Comparison of ENCODE assay signal across 8 mouse cellular contexts in genomic region chr16:22438441-22439373, GRCm38 (mm10). TPM values are rescaled to one million over a fixed set of nuclear protein-coding genes. Genes with fewer than 3 reads are reported as not detected.
DNase-seq lines count a peak whose midpoint lies in the region; ATAC-seq lines count a peak whose summit lies in the region.

No protein-coding gene starts in this region.

- under 1% methylated on average over 59 of the region's 59 CpGs for WGBS in embryonic facial prominence, embryonic 13.5 days
- WGBS in heart, embryonic 11.5 days (ENCODE audit: insufficient replicate concordance) = 1% methylated on average over 56 of the region's 59 CpGs
- under 1% methylated on average over 59 of the region's 59 CpGs for WGBS in kidney, embryonic 16.5 days
- under 1% methylated on average over 59 of the region's 59 CpGs for WGBS in liver, embryonic 11.5 days

- no peaks in the 10 kb centered on the region for H3K9me3 ChIP-seq in embryonic facial prominence, embryonic 13.5 days
- H3K9me3 ChIP-seq in heart, embryonic 11.5 days (replicated peaks; ENCODE audit: control insufficient read depth, low read length) = no peaks in the 10 kb centered on the region
- H3K9me3 ChIP-seq in kidney, embryonic 16.5 days (ENCODE audit: low read length) = no peaks in the 10 kb centered on the region
- no peaks in the 10 kb centered on the region for H3K9me3 ChIP-seq in liver, embryonic 11.5 days (ENCODE audit: control insufficient read depth, low read length)

- peak overlapping the region; percentile 83 for H3K9ac ChIP-seq in embryonic facial prominence, embryonic 13.5 days
- peak overlapping the region; percentile 73 for H3K9ac ChIP-seq in heart, embryonic 11.5 days (ENCODE audit: low read depth, low read length)
- H3K9ac ChIP-seq in kidney, embryonic 16.5 days (replicated peaks; ENCODE audit: low read length) = peak overlapping the region; percentile 86
- H3K9ac ChIP-seq in liver, embryonic 11.5 days (ENCODE audit: low read depth, low read length) = peak overlapping the region; percentile 73

- peaks cover 17% of the 10 kb centered on the region for H3K27me3 ChIP-seq in embryonic facial prominence, embryonic 13.5 days
- H3K27me3 ChIP-seq in heart, embryonic 11.5 days (ENCODE audit: control insufficient read depth, insufficient read depth, low read length) = no peaks in the 10 kb centered on the region
- H3K27me3 ChIP-seq in kidney, embryonic 16.5 days (ENCODE audit: insufficient read depth, low read length) = no peaks in the 10 kb centered on the region
- no peaks in the 10 kb centered on the region; the same call in 1 of the 2 replicates for H3K27me3 ChIP-seq in liver, embryonic 11.5 days (replicated peaks; ENCODE audit: control insufficient read depth, insufficient read depth, low read length)

- H3K27ac ChIP-seq in embryonic facial prominence, embryonic 13.5 days = peak overlapping the region; percentile 81
- peak overlapping the region; percentile 36; the same call in 1 of the 2 replicates for H3K27ac ChIP-seq in heart, embryonic 11.5 days (ENCODE audit: low read depth, low read length)
- peak overlapping the region; percentile 80 for H3K27ac ChIP-seq in kidney, embryonic 16.5 days (ENCODE audit: low read length)
- no peak overlapping the region; the same call in 1 of the 2 replicates for H3K27ac ChIP-seq in liver, embryonic 11.5 days (ENCODE audit: low read depth, low read length)

- H3K4me1 ChIP-seq in embryonic facial prominence, embryonic 13.5 days = peaks cover 36% of the 10 kb centered on the region
- peaks cover 23% of the 10 kb centered on the region for H3K4me1 ChIP-seq in heart, embryonic 11.5 days (ENCODE audit: control insufficient read depth, insufficient read depth, low read length)
- peaks cover 26% of the 10 kb centered on the region for H3K4me1 ChIP-seq in kidney, embryonic 16.5 days (ENCODE audit: insufficient read depth, low read length)
- peaks cover 10% of the 10 kb centered on the region; the same call in 1 of the 2 replicates for H3K4me1 ChIP-seq in liver, embryonic 11.5 days (replicated peaks; ENCODE audit: control insufficient read depth, insufficient read depth, low read length)

- peak overlapping the region; percentile 94 for H3K4me2 ChIP-seq in embryonic facial prominence, embryonic 13.5 days
- H3K4me2 ChIP-seq in heart, embryonic 11.5 days = peak overlapping the region; percentile 84
- peak overlapping the region; percentile 89 for H3K4me2 ChIP-seq in kidney, embryonic 16.5 days (replicated peaks; ENCODE audit: low read depth, low read length)
- peak overlapping the region; percentile 96 for H3K4me2 ChIP-seq in liver, embryonic 11.5 days

- DNase-seq in B cell, adult 2 months = peak; percentile 53 to 54
- peak; percentile 79 for DNase-seq in adrenal gland, postnatal 10 days
- peak; percentile 76 for DNase-seq in liver, embryonic 11.5 days (ENCODE audit: low spot score)
- peak; percentile 87 for DNase-seq in neural tube, embryonic 10.5 days (ENCODE audit: extremely low spot score, low spot score)
- peak; percentile 88 for DNase-seq in testis, postnatal 10 days (ENCODE audit: low spot score)

- peak; percentile 11 for ATAC-seq in embryonic facial prominence, embryonic 13.5 days (ENCODE audit: insufficient number of reproducible peaks, insufficient read depth, low FRiP score, low TSS enrichment, low read depth)
- ATAC-seq in heart, embryonic 11.5 days (replicated peaks; ENCODE audit: insufficient number of reproducible peaks, low FRiP score, low TSS enrichment) = peak; percentile 5
- peak; percentile 24 for ATAC-seq in kidney, embryonic 16.5 days (ENCODE audit: low FRiP score, low TSS enrichment)
- peak; percentile 16 for ATAC-seq in liver, embryonic 11.5 days (replicated peaks; ENCODE audit: low FRiP score)

- peak overlapping the region; percentile 79 for H3K4me3 ChIP-seq in embryonic facial prominence, embryonic 13.5 days
- H3K4me3 ChIP-seq in heart, embryonic 11.5 days (ENCODE audit: low read depth, low read length) = peak overlapping the region; percentile 66
- peak overlapping the region; percentile 85 for H3K4me3 ChIP-seq in kidney, embryonic 16.5 days (ENCODE audit: low read length)
- peak overlapping the region; percentile 73 for H3K4me3 ChIP-seq in liver, embryonic 11.5 days (ENCODE audit: low read depth, low read length)

- no peaks in the 10 kb centered on the region for H3K36me3 ChIP-seq in embryonic facial prominence, embryonic 13.5 days
- no peaks in the 10 kb centered on the region for H3K36me3 ChIP-seq in heart, embryonic 11.5 days (ENCODE audit: control insufficient read depth, insufficient read depth, low read length)
- H3K36me3 ChIP-seq in kidney, embryonic 16.5 days (ENCODE audit: insufficient read depth, low read length) = no peaks in the 10 kb centered on the region
- no peaks in the 10 kb centered on the region for H3K36me3 ChIP-seq in liver, embryonic 11.5 days (ENCODE audit: control insufficient read depth, insufficient read depth, low read length)

RNA-seq across cellular contexts. Expression of gene Etv5, which starts 0.8 kb away (rescaled TPM):
- total RNA-seq in adrenal gland, postnatal 10 days (2021) = 10 to 100 TPM; 17.6 to 21.8 TPM
- 30.2 and 31.1 TPM in 2 replicates for polyA plus RNA-seq in embryonic facial prominence, embryonic 13.5 days (2015; fragmentation: Nextera tagmentation; extraction: Ambion mirVana)
- polyA plus RNA-seq in heart, embryonic 11.5 days (2014; fragmentation: Nextera tagmentation; extraction: Ambion mirVana) = 21.3 and 25.1 TPM in 2 replicates
- polyA plus RNA-seq in kidney, embryonic 16.5 days (2015; fragmentation: Nextera tagmentation; extraction: Ambion mirVana) = 59.9 and 64.6 TPM in 2 replicates
- polyA plus RNA-seq in liver, embryonic 11.5 days (2014; fragmentation: Nextera tagmentation; extraction: Ambion mirVana) = 16.1 TPM in 2 replicates
